Mouse (Mus musculus) duodenum, adult 2 months (tissue): ENCODE data around the gene Ccl25. TPM values are rescaled to one million over a fixed set of nuclear protein-coding genes. Genes with fewer than 3 reads are reported as not detected.

Source experiments
- polyA plus RNA-seq: library from polyadenylated mRNA; depleted of rRNA; stranded (reverse); fragments of >200 nt; gene quantifications from 2 replicates; pipeline ENCODE4 v1.2.3, GENCODE M21; 2012; ENCODE audit warnings: low replicate concordance; rRNA removed

The Ccl25 gene
- 82.8 and 123 TPM in 2 replicates for polyA plus RNA-seq

DNA sequence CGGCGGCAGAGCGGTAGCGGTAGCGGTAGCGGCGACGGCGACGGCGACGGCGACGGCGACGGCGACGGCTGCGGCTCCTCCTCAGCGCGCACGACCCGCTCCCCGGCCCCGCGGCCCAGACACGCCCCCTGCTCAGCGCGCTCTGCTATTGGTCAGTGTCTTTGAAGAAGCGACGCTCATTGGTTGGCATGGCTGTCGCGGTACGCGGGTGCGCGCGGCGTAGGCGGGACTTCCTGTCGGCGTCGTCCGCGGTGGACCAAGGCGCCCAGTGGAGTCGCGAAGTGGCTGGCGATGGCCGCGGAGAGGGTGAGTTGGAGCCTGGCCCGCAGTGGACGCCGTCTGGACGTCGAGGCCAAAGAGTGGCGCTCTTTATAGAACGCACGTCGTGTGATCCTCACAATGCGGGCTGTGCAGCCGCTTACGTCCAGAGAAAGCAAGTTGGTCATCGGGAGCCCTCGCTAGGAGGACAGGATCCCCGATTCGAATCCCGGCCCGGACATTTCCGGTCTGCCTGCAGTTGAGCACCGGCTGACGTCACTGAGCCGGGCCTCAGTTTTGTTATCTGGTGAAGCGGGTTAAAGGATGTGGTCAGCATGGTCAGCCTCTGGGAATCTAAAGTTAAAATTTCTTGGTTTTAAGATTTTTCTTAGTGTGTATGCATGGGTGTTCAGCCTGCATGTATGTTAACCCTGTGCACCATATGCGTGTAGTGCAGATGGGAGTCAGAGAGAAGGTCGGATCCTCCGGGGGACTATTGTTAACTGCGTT lies at the start of gene Ccl25, which contains the start of gene Elavl1:
Ccl25 (plus strand) TSS at position 228 of the 768 bp plus-strand sequence.
Elavl1 (minus strand) TSS at position 431 of the 768 bp plus-strand sequence.

DNA sequence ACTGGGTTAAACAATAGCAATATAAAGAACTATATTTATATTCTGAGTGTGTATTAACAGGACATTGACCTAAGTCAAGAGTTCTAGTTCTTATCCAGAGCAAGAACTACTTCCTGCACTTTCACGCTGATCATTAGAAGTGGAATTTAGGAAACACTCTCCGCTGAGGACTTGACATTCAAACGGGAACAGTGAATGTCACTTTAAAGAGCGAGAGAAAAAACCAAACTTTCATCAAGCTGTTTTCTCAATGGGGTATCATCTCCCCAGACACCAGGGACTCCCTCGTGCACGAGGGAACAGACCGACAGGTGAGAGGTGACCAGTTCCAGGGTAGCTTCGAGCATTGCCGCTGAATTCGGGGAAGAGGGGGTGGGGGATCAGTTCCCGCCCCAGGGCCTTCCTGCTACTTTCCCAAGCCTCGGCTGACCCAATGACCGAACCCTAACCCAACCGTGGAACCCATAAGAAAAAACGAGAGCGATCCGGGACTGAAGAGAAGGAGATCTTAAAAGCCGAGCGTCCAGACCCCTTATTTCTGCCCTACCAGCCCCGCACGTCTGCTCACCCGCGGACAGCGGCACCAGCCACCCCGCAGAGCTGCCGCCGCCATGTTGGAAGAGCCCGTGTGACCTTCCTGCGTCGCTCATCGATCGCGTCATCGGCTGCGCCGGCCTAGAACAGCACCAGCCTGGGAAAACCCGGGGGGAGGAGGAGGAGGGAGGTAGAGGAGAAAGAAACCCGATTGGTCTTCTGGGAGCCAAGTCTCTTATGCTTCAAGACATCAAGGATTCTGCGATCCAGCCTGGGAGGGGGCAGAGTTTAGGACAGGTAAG lies 49.5 kb upstream of the Ccl25 start, which contains the start of gene Timm44:
Timm44 (minus strand) TSS at position 639 of the 836 bp plus-strand sequence.

Other genes with a start within 250 kb of the Ccl25 start
- 0.61 TPM in 1 of 2 replicates, not detected in the other for gene Cd209f, start 219.4 kb upstream of the Ccl25 start, polyA plus RNA-seq
- 0.26 and 0.29 TPM in 2 replicates for gene Cd209g, start 191.1 kb upstream of the Ccl25 start, polyA plus RNA-seq
- gene Evi5l, start 158.6 kb upstream of the Ccl25 start, polyA plus RNA-seq = 3.0 and 4.0 TPM in 2 replicates
- gene Prr36, start 107.8 kb upstream of the Ccl25 start, polyA plus RNA-seq = 0.05 and 0.21 TPM in 2 replicates
- gene Lrrc8e, start 98.4 kb upstream of the Ccl25 start, polyA plus RNA-seq = 0.13 and 0.53 TPM in 2 replicates
- gene Map2k7, start 86.5 kb upstream of the Ccl25 start, polyA plus RNA-seq = 10.3 and 33.8 TPM in 2 replicates
- 0.59 and 0.61 TPM in 2 replicates for gene Gm49320, start 86.3 kb upstream of the Ccl25 start, polyA plus RNA-seq
- 22.7 and 101 TPM in 2 replicates for gene Tgfbr3l, start 77.0 kb upstream of the Ccl25 start, polyA plus RNA-seq
- gene Snapc2, start 72.1 kb upstream of the Ccl25 start, polyA plus RNA-seq = 19.2 and 28.2 TPM in 2 replicates
- gene Ctxn1, start 65.9 kb upstream of the Ccl25 start, polyA plus RNA-seq = 13.0 and 16.8 TPM in 2 replicates
- gene Timm44, start 49.3 kb upstream of the Ccl25 start, polyA plus RNA-seq = 39.8 and 59.7 TPM in 2 replicates
- 16.9 and 17.9 TPM in 2 replicates for gene Elavl1, start 203 bp downstream of the Ccl25 start, polyA plus RNA-seq
- 8.7 and 21.5 TPM in 2 replicates for gene Cers4, start 167.8 kb downstream of the Ccl25 start, polyA plus RNA-seq